Mouse (Mus musculus) erythroblast, embryonic 14.5 days (primary cell): ENCODE data around the gene Pdss2.

Experiments used
- GATA1 ChIP-seq: IDR thresholded peaks from 2 replicates; pipeline ENCODE4 v1.6.1; 2012; ENCODE audit warnings: low read length, inconsistent platforms, mixed read lengths
- TAL1 ChIP-seq: IDR thresholded peaks from 3 replicates; pipeline ENCODE4 v1.6.1; 2012; ENCODE audit warnings: low read length, inconsistent platforms, mixed read lengths

GRCm38 (mm10) chr10:43477865-43478681 lies 256.8 kb downstream of the Pdss2 start:
- TF ChIP-seq GATA1 = no peak
- no peak for TF ChIP-seq TAL1
